Mouse (Mus musculus) heart, embryonic 12.5 days (tissue): ENCODE data around the gene Sae1. TPM values are rescaled to one million over a fixed set of nuclear protein-coding genes. Genes with fewer than 3 reads are reported as not detected.
A peak's percentile ranks its signal among the peaks of the same experiment; 100 is the strongest.

Experiments used
- ATAC-seq: fragments of 200-750 bp; cut with Nextera tagmentation; 2 replicates; pipeline ENCODE4 v1.8.0; 2017; ENCODE audit warnings: moderate TSS enrichment, moderate library complexity; ENCODE audit not compliant: insufficient number of reproducible peaks, low FRiP score
- H3K27ac ChIP-seq: fragments of 300-500 bp; sonication (generic); 2 replicates; pipeline ENCODE4 v1.5.1; 2016; ENCODE audit warnings: mild to moderate bottlenecking, moderate library complexity; ENCODE audit not compliant: poor library complexity, severe bottlenecking
- H3K27me3 ChIP-seq: fragments of 300-500 bp; sonication (generic); replicated peaks from 2 replicates; pipeline ENCODE4 v1.6.1; 2016; ENCODE audit warnings: mild to moderate bottlenecking, moderate library complexity
- H3K36me3 ChIP-seq: fragments of 300-500 bp; sonication (generic); 2 replicates; pipeline ENCODE4 v1.6.1; 2016; ENCODE audit warnings: mild to moderate bottlenecking, moderate library complexity
- H3K4me1 ChIP-seq: fragments of 300-500 bp; sonication (generic); replicated peaks from 2 replicates; pipeline ENCODE4 v1.6.1; 2016; ENCODE audit warnings: mild to moderate bottlenecking
- H3K4me2 ChIP-seq: fragments of 300-500 bp; sonication (generic); 2 replicates; pipeline ENCODE4 v1.6.1; 2016; ENCODE audit warnings: mild to moderate bottlenecking, moderate library complexity
- H3K4me3 ChIP-seq: fragments of 300-500 bp; sonication (generic); 2 replicates; pipeline ENCODE4 v1.5.1; 2016; ENCODE audit warnings: mild to moderate bottlenecking
- H3K9ac ChIP-seq: fragments of 300-500 bp; sonication (generic); 2 replicates; pipeline ENCODE4 v1.6.1; 2016; ENCODE audit warnings: mild to moderate bottlenecking, moderate library complexity
- H3K9me3 ChIP-seq: fragments of 300-500 bp; sonication (generic); replicated peaks from 2 replicates; pipeline ENCODE4 v1.6.1; 2016; ENCODE audit warnings: mild to moderate bottlenecking, moderate library complexity
- WGBS: fragments of 180-500 bp; shearing (Covaris S2); methylation state at CpG from one replicate; pipeline ENCODE4 v1.1.7; 2016; 5-methylcytosine and 5-hydroxymethylcytosine counted together
- polyA plus RNA-seq: library from polyadenylated mRNA; unstranded; fragments of >200 nt; fragmentation: Nextera tagmentation; extraction: Ambion mirVana; gene quantifications from 2 replicates; pipeline ENCODE4 v1.2.1, GENCODE M21; 2016

Sae1 gene
- polyA plus RNA-seq, 1 experiment from 2014 or later, result 232 TPM

DNA sequence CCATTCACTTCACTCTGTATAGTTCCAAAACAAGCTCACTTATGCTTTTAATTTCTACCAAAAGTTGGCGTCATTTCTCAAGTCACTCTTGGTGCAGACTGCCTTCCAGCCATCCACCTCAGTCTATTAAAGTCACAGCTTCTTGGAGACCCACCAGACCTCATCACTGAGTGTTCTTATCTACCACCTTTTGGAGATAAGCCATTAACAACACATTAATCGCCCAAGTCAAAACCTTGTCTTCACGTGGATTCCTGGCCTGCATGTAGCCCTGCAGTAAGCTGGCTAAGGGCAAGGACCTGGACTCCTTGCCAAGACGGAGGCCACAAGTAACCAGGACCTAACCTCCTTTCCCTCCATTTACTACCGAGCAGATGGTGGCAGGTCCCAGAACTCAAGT, 12.6 kb downstream of the Sae1 start:
- Histone ChIP-seq H3K36me3 (peaks cover 79% of the 10 kb centered on the region), H3K27me3 (no peaks in the 10 kb centered on the region), H3K27ac (no peak overlapping the region), H3K4me1 (no peaks in the 10 kb centered on the region), H3K4me2 (no peak overlapping the region), H3K4me3 (no peak overlapping the region), H3K9me3 (no peaks in the 10 kb centered on the region), H3K9ac (no peak overlapping the region)
- WGBS, result 62% methylated on average over 5 of the region's 5 CpGs
- ATAC-seq, result no peak

DNA sequence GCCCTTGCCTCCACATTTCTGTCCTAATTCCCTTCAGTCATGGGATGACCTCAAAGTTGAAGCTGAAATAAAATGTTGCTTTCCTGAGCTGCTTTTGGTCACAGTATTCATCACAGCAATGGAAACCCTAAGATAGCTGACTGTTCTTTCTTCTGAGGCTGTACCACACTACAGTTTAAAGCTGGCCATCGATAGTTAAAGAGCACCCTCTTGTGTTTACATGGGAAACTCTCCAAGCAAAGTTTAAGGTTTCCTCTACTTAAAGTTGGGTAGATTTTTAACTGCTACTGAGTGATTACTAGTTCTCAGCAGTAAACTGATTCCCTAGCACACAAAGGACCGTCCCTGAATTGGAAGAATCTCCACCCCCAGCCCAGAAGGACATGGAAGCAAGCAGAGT, 13.9 kb downstream of the Sae1 start:
- Histone ChIP-seq H3K4me3 (no peak overlapping the region), H3K27me3 (no peaks in the 10 kb centered on the region), H3K27ac (no peak overlapping the region), H3K4me2 (no peak overlapping the region), H3K9ac (no peak overlapping the region), H3K4me1 (no peaks in the 10 kb centered on the region), H3K9me3 (no peaks in the 10 kb centered on the region), H3K36me3 (peaks cover 80% of the 10 kb centered on the region)
- WGBS, result 56% methylated on average over 2 of the region's 2 CpGs
- no peak for ATAC-seq

DNA sequence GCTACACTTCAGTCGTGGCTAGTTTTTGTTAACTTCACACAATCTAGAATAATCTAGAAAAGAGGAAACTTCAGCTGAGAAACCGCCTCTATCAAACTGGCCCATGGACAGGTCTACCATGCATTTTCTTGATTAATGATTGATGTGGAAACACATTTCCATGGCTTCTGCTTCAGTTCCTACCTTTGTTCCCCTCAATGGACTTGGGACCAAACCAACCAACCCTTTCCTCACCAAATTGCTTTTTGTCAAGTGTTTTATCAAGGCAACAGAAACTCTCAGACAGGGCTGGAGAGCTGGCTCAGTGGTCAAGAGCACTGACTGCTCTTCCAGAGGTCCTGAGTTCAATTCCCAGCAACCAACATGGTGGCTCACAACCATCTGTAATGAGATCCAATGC, 17.0 kb downstream of the Sae1 start:
- Histone ChIP-seq H3K4me1 (peaks cover under 1% of the 10 kb centered on the region; the same call in 1 of the 2 replicates), H3K9me3 (no peaks in the 10 kb centered on the region), H3K36me3 (peaks cover 80% of the 10 kb centered on the region), H3K27me3 (no peaks in the 10 kb centered on the region), H3K9ac (no peak overlapping the region), H3K27ac (no peak overlapping the region), H3K4me3 (no peak overlapping the region), H3K4me2 (no peak overlapping the region)
- 87% methylated on average over 2 of the region's 2 CpGs for WGBS
- no peak for ATAC-seq

DNA sequence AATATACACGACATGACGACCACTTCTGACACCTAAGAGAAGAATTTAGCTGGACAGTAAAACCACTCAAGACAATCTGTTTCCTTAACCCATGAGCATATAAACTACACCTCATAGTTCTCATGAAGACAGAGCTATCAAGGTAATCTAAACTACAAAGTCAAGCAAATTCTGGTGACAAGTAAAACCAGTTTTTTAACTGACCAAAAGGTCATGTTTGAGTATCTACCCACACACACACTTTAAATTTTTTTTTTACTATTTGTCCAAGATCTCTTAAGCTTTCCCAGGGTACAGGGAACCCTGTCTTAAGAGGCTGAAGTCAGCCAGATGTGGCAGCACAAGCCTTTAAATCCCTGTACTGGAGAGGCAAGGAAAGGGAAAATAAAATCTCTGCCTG, 18.8 kb downstream of the Sae1 start:
- no peak overlapping the region for H3K4me3 ChIP-seq
- ATAC-seq, result no peak
- H3K36me3 ChIP-seq, result peaks cover 86% of the 10 kb centered on the region
- H3K27ac ChIP-seq, result no peak overlapping the region
- H3K27me3 ChIP-seq, result no peaks in the 10 kb centered on the region
- H3K9ac ChIP-seq, result no peak overlapping the region
- no peak overlapping the region for H3K4me2 ChIP-seq
- H3K4me1 ChIP-seq, result peaks cover 18% of the 10 kb centered on the region
- 87% methylated on average over 2 of the region's 2 CpGs for whole genome bisulfite sequencing
- no peaks in the 10 kb centered on the region for H3K9me3 ChIP-seq

DNA sequence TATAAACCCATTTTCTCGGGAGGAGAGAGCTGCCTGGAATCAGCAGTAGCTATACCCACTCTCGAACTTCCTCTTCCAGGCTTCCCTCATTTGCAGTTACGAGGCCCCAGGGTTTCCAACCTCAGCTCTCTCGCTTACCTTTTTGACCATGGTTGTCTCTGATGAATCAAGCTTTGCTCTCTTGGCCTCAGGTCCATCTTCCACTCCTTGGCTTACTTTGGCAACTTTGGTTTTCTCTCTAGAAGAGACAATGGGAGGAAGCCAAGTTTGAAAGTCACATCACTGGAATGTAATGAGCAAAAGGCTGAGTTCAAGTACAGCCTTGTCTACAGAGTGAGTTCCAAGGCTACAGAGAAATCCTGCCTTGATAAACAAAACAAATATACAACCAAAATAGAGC, 20.9 kb downstream of the Sae1 start:
- Histone ChIP-seq H3K4me3 (no peak overlapping the region), H3K9me3 (no peaks in the 10 kb centered on the region), H3K27ac (no peak overlapping the region), H3K4me2 (no peak overlapping the region), H3K4me1 (peaks cover 18% of the 10 kb centered on the region), H3K27me3 (no peaks in the 10 kb centered on the region), H3K36me3 (peaks cover 90% of the 10 kb centered on the region), H3K9ac (no peak overlapping the region)
- ATAC-seq, result no peak
- 83% methylated on average over 4 of the region's 4 CpGs for WGBS

DNA sequence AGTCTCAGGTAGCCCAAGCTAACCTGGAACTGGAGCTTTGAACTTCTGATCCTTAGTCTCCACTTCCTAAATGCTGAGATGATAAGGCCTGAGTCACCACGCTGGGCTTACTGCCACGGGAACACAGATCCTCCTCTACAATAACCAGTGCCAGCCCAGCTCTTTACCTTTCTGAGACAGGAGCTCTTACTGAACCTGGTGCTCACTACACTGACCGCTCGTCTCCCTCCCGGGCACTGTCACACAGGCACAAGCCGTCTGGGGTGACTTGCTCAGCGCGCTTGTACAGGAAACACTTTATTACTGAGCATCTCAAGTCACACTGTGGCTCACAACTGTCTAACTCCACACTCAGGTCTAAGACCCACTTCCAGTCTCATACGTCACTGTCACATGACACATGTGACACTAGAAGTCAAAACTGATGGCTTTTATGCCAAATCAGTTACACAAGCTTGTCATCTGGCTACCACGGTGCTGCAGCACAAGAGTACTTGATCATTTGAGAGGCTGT, 21.4 kb downstream of the Sae1 start:
- no peak for ATAC-seq
- 74% methylated on average over 10 of the region's 10 CpGs for WGBS
- H3K27ac ChIP-seq, result no peak overlapping the region
- no peak overlapping the region for H3K9ac ChIP-seq
- no peak overlapping the region for H3K4me3 ChIP-seq
- no peaks in the 10 kb centered on the region for H3K27me3 ChIP-seq
- H3K4me1 ChIP-seq, result peaks cover 18% of the 10 kb centered on the region
- no peak overlapping the region for H3K4me2 ChIP-seq
- H3K9me3 ChIP-seq, result no peaks in the 10 kb centered on the region
- H3K36me3 ChIP-seq, result peaks cover 90% of the 10 kb centered on the region

DNA sequence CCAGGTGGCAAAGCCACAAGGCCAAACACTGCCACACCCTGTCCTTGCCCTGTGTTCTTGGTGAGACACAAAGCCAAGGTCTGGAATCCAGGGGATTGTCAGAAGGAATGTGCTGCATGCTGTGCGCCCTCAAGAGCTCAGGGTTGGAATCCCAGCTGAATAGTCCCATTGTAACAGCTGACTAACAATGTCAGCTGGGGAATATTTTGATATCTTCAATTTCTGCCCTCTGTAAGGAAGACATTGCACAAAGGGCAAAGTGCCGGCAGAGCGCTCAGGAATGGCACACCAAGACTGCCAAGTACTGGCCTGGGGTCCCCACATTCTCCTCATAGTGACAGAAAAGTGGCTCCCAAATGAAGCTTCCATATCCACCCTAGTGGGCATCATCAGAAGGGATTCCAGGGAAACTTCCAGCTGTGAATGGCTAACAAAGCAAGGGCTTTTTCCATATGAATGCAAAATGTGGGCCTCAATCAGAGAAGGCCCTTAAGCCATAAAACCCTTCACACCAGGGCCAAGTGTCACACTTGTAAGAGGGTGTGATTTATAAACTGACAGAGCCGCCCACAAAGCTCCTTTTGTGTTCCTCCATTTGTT, 22.6 kb downstream of the Sae1 start:
- Histone ChIP-seq H3K27ac (peak overlapping the region; percentile 41), H3K4me2 (no peak overlapping the region), H3K4me3 (no peak overlapping the region), H3K9ac (no peak overlapping the region), H3K9me3 (no peaks in the 10 kb centered on the region), H3K4me1 (peaks cover 18% of the 10 kb centered on the region), H3K36me3 (peaks cover 79% of the 10 kb centered on the region), H3K27me3 (no peaks in the 10 kb centered on the region)
- no peak for ATAC-seq
- WGBS, result 64% methylated on average over 4 of the region's 4 CpGs

DNA sequence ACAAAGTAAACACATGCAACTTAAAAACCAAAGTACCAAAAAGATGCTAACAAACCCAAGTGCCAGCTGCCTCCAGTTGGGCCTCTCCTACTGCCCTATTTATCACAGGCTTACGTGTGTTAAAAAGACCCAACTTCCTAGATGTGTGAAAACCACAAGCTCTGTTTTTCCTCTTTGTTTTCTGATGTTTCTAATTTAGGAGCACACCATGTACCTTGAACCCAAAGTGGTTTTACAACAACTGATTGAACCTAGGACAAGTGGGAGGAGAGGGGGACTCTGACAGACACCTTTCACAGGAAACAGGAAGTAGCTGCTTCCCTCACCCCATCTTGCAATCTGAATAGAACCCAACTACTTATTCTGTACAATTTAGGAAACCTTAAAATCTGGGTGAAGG, 23.3 kb downstream of the Sae1 start:
- Histone ChIP-seq H3K36me3 (peaks cover 72% of the 10 kb centered on the region), H3K27ac (peak overlapping the region; percentile 41), H3K9me3 (no peaks in the 10 kb centered on the region), H3K9ac (no peak overlapping the region), H3K4me3 (no peak overlapping the region), H3K4me1 (peaks cover 18% of the 10 kb centered on the region), H3K4me2 (no peak overlapping the region), H3K27me3 (no peaks in the 10 kb centered on the region)
- ATAC-seq, result no peak
- 59% methylated on average over 1 of the region's 1 CpGs for WGBS

DNA sequence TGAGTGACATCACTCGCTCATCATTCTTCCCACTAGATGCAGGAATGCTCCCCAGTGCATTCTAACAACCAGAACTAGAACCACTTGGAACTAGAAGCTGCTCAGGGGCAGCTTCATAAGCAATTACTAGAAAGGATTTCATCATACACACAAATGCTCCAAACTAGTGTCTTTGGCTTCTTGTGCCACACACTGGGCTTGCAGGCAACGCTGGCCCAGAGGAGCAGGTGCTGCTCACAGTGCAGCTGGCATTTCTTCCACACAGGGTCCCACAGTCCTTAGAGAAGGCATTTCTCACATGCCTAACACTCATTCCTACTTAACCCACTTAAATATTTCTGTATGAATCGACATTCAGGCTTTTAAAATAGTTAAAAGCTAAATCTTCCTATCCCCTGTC, 30.0 kb downstream of the Sae1 start:
- Histone ChIP-seq H3K27ac (no peak overlapping the region), H3K27me3 (no peaks in the 10 kb centered on the region), H3K4me3 (no peak overlapping the region), H3K4me2 (no peak overlapping the region), H3K9ac (no peak overlapping the region), H3K36me3 (peaks cover 61% of the 10 kb centered on the region), H3K4me1 (no peaks in the 10 kb centered on the region), H3K9me3 (no peaks in the 10 kb centered on the region)
- no peak for ATAC-seq
- WGBS, result 90% methylated on average over 3 of the region's 3 CpGs

DNA sequence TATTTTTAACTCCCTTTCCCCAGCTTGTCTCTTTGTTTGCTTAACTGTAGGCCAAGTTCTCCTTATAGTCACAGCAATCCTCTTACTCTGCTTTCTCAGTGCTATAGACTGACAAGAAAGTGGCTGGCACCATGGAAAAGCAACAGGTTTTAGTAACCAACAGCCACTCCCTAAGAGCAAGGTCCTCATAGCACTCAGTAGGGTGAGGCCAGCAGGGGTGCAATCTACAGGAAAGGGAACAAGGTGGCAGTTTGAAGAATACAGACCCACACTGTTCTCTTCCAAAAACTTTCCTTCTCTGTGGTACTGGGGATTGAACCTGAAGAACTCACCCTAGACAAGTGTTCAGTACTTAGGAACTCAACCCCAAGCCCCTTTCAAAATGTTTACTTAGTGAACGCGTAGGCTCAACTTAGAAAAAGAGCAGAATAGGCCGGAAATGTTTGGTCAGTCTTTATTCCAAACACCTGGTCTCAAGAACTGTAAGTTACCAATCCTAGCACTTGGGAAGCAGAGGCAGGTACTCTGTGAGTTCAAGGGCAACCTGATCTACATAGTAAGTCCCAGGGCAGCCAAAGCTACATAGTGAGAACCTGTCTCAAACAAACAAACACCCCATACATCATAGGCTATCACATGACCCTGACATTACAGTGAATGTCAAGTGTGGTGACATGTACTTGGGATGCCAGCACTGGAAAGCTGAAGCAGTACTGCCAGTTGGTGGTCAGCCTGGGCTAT, 31.6 kb downstream of the Sae1 start:
- ATAC-seq, result no peak
- no peak overlapping the region for H3K4me2 ChIP-seq
- H3K36me3 ChIP-seq, result peaks cover 66% of the 10 kb centered on the region
- no peak overlapping the region for H3K4me3 ChIP-seq
- H3K27me3 ChIP-seq, result no peaks in the 10 kb centered on the region
- H3K27ac ChIP-seq, result no peak overlapping the region
- 95% methylated on average over 3 of the region's 3 CpGs for WGBS
- no peaks in the 10 kb centered on the region for H3K4me1 ChIP-seq
- no peaks in the 10 kb centered on the region for H3K9me3 ChIP-seq
- no peak overlapping the region for H3K9ac ChIP-seq

DNA sequence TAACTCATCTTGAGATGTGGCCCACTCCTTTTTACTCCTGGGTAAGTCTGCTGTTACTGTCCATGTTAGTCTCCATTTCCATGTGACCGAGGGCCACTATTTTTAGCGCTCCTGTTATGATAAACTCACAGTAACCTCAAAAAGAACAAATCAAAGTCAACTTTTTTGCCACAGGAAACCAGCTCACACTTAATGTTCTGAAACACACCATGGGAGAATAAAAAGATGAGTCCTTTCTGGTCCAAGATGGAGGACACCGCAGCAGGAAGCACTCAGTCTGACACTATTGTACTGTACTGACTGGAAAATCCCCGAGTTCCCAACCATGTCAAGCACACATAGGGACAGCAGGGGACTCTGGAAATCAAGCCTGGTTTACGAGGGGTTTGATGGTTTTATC, 37.6 kb downstream of the Sae1 start:
- Histone ChIP-seq H3K36me3 (peaks cover 65% of the 10 kb centered on the region), H3K27ac (peak overlapping the region; percentile 64; the same call in 1 of the 2 replicates), H3K9ac (no peak overlapping the region), H3K27me3 (no peaks in the 10 kb centered on the region), H3K9me3 (no peaks in the 10 kb centered on the region), H3K4me3 (no peak overlapping the region), H3K4me2 (no peak overlapping the region), H3K4me1 (peaks cover 16% of the 10 kb centered on the region)
- WGBS, result 51% methylated on average over 5 of the region's 5 CpGs
- ATAC-seq, result no peak
